Mouse (Mus musculus) lung, embryonic 14.5 days (tissue): ENCODE measurements at regions not wholly inside any gene's neighbourhood (a gene's known extent, or its start where the extent isn't known, plus 50 kb on each side); places are given as distances from the start of the nearest gene placed in this dataset.

Experiments used
- ATAC-seq: fragments of 200-750 bp; cut with Nextera tagmentation; 2 replicates; pipeline ENCODE4 v1.8.0; 2017; ENCODE audit warnings: mild to moderate bottlenecking, moderate TSS enrichment, moderate library complexity; ENCODE audit not compliant: insufficient read depth
- DNase-seq: peaks from one replicate; pipeline ENCODE4 v3.0.0-alpha.2; 2015
- H3K27ac ChIP-seq: fragments of 300-500 bp; sonication (generic); 2 replicates; pipeline ENCODE4 v1.5.1; 2014; ENCODE audit warnings: low read depth, mild to moderate bottlenecking, moderate library complexity
- H3K27me3 ChIP-seq: fragments of 300-500 bp; sonication (generic); 2 replicates; pipeline ENCODE4 v1.6.1; 2014; ENCODE audit warnings: low read length, control low read depth; ENCODE audit not compliant: insufficient read depth
- H3K36me3 ChIP-seq: fragments of 300-500 bp; sonication (generic); 2 replicates; pipeline ENCODE4 v1.6.1; 2014; ENCODE audit warnings: control low read depth; ENCODE audit not compliant: insufficient read depth
- H3K4me1 ChIP-seq: fragments of 300-500 bp; sonication (generic); 2 replicates; pipeline ENCODE4 v1.6.1; 2014; ENCODE audit warnings: antibody characterized with exemption, control low read depth; ENCODE audit not compliant: insufficient read depth
- H3K4me2 ChIP-seq: fragments of 300-500 bp; sonication (generic); 2 replicates; pipeline ENCODE4 v1.6.1; 2014; ENCODE audit warnings: mild to moderate bottlenecking
- H3K4me3 ChIP-seq: fragments of 300-500 bp; sonication (generic); 2 replicates; pipeline ENCODE4 v1.5.1; 2014; ENCODE audit warnings: low read depth, low read length
- H3K9ac ChIP-seq: fragments of 300-500 bp; sonication (generic); 2 replicates; pipeline ENCODE4 v1.6.1; 2014
- H3K9me3 ChIP-seq: fragments of 300-500 bp; sonication (generic); 2 replicates; pipeline ENCODE4 v1.6.1; 2016; ENCODE audit warnings: low read depth, low read length, control low read depth
- CTCF ChIP-seq: IDR thresholded peaks from 2 replicates; pipeline ENCODE4 v1.5.1; 2016; ENCODE audit warnings: antibody characterized with exemption, low read depth
- WGBS: fragments of 180-500 bp; shearing (Covaris S2); extraction: QIAGEN DNeasy Blood & Tissue Kit; methylation state at CpG from one replicate; pipeline ENCODE4 v1.1.7; 2014; 5-methylcytosine and 5-hydroxymethylcytosine counted together

DNA sequence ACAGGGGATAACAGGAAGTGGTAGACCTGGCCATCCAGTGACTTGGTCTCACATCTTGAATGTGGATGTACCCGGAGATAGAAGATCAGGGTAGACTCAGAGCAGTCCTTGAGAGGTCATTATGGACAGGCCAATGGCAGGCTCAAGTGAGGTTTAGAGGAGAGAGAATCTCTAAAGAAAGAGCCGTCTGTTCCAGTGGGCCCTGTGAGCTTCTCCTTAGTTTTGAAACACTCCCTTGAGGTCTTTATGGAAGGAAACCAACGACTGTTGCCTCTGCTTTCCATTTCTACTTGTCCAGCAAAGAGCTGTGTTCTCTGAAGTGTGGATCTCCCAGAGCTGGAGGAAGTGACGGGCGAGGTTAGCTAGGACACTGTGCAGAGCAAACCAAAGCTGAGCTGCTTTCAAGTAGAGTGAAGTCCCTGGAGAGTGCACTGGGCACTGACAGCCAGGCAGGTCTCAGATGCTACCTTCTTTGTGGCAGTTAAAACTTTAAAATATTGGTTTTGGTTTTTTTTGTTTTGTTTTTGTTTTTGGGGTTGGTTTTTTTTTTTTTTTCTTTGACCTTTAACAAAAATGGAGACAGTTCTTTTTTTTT, 332.9 kb upstream of the Satb1 start:
- Histone ChIP-seq H3K4me1 (no peaks in the 10 kb centered on the region), H3K9ac (no peak overlapping the region), H3K27me3 (no peaks in the 10 kb centered on the region), H3K4me2 (no peak overlapping the region), H3K4me3 (no peak overlapping the region), H3K27ac (no peak overlapping the region), H3K9me3 (no peaks in the 10 kb centered on the region), H3K36me3 (no peaks in the 10 kb centered on the region)
- no peak for ATAC-seq
- no peak for DNase-seq
- no peak for TF ChIP-seq CTCF
- 75% methylated on average over 5 of the region's 5 CpGs for WGBS

- WGBS = 76% methylated on average over 10 of the region's 10 CpGs
- no peak overlapping the region for H3K9ac ChIP-seq
- H3K27ac ChIP-seq = no peak overlapping the region
- H3K4me2 ChIP-seq = no peak overlapping the region
- TF ChIP-seq CTCF = no peak
- H3K9me3 ChIP-seq = no peaks in the 10 kb centered on the region
- H3K36me3 ChIP-seq = no peaks in the 10 kb centered on the region
- H3K27me3 ChIP-seq = no peaks in the 10 kb centered on the region
- ATAC-seq (no peak), DNase-seq (no peak)
- no peaks in the 10 kb centered on the region for H3K4me1 ChIP-seq
- no peak overlapping the region for H3K4me3 ChIP-seq
Measured at GRCm38 (mm10) chr17:52162559-52163397, 329.7 kb upstream of the Satb1 start.

- 84% methylated on average over 5 of the region's 5 CpGs for WGBS
- no peaks in the 10 kb centered on the region for H3K27me3 ChIP-seq
Measured at GRCm38 (mm10) chr17:52150496-52150895, 317.4 kb upstream of the Satb1 start.

GRCm38 (mm10) chr17:52149834-52150233, 316.7 kb upstream of the Satb1 start:
- 70% methylated on average over 6 of the region's 6 CpGs for WGBS
- Histone ChIP-seq H3K4me2 (no peak overlapping the region), H3K36me3 (no peaks in the 10 kb centered on the region), H3K9me3 (no peaks in the 10 kb centered on the region), H3K4me3 (no peak overlapping the region), H3K4me1 (no peaks in the 10 kb centered on the region), H3K27ac (no peak overlapping the region), H3K9ac (no peak overlapping the region), H3K27me3 (no peaks in the 10 kb centered on the region)
- TF ChIP-seq CTCF = no peak
- DNase-seq (no peak), ATAC-seq (no peak)

More at GRCm38 (mm10) chr17:52150496-52150895, 317.4 kb upstream of the Satb1 start:
- Histone ChIP-seq H3K27ac (no peak overlapping the region), H3K9ac (no peak overlapping the region), H3K4me2 (no peak overlapping the region), H3K9me3 (no peaks in the 10 kb centered on the region), H3K36me3 (no peaks in the 10 kb centered on the region), H3K4me3 (no peak overlapping the region), H3K4me1 (no peaks in the 10 kb centered on the region)
- DNase-seq = no peak
- no peak for TF ChIP-seq CTCF
- no peak for ATAC-seq

DNA sequence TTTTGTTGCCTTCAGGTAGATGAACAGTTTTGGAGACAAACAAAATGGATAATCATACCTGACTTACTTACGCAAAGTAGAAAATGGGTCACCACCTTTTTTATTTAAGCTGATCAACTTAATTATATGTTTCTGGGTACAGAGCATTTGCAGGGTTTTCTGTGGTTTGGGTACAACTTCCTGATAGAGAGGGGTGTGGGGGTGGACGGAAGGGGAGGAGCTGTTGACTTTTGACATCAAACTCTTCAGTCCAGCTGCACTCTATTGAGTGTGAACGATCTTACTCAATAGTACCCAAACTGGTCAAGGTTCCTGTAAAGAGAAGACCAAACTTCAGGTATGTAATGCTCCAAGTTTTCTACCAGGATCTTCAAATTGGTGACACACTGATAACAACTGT, 316.0 kb upstream of the Satb1 start:
- 68% methylated on average over 3 of the region's 3 CpGs for WGBS
- no peak overlapping the region for H3K4me2 ChIP-seq
- H3K36me3 ChIP-seq = no peaks in the 10 kb centered on the region
- no peak overlapping the region for H3K4me3 ChIP-seq
- no peak overlapping the region for H3K27ac ChIP-seq
- no peaks in the 10 kb centered on the region for H3K4me1 ChIP-seq
- ATAC-seq (no peak), DNase-seq (no peak)
- H3K9ac ChIP-seq = no peak overlapping the region
- TF ChIP-seq CTCF = no peak
- H3K27me3 ChIP-seq = no peaks in the 10 kb centered on the region
- no peaks in the 10 kb centered on the region for H3K9me3 ChIP-seq

GRCm38 (mm10) chr17:52103891-52104290, 270.8 kb upstream of the Satb1 start:
- Histone ChIP-seq H3K4me2 (no peak overlapping the region), H3K36me3 (no peaks in the 10 kb centered on the region), H3K27me3 (no peaks in the 10 kb centered on the region), H3K27ac (no peak overlapping the region), H3K9ac (no peak overlapping the region), H3K9me3 (no peaks in the 10 kb centered on the region), H3K4me3 (no peak overlapping the region), H3K4me1 (no peaks in the 10 kb centered on the region)
- no peak for TF ChIP-seq CTCF
- ATAC-seq (no peak), DNase-seq (no peak)
- whole genome bisulfite sequencing = 84% methylated on average over 4 of the region's 4 CpGs

- H3K4me2 ChIP-seq = no peak overlapping the region
- H3K9me3 ChIP-seq = no peaks in the 10 kb centered on the region
- ATAC-seq = no peak
- no peaks in the 10 kb centered on the region for H3K4me1 ChIP-seq
- no peaks in the 10 kb centered on the region for H3K27me3 ChIP-seq
- DNase-seq = no peak
- H3K27ac ChIP-seq = no peak overlapping the region
- H3K4me3 ChIP-seq = no peak overlapping the region
- H3K9ac ChIP-seq = no peak overlapping the region
- H3K36me3 ChIP-seq = no peaks in the 10 kb centered on the region
- 52% methylated on average over 4 of the region's 4 CpGs for WGBS
- no peak for TF ChIP-seq CTCF
Measured at GRCm38 (mm10) chr17:52085834-52086233, 252.7 kb upstream of the Satb1 start.
